Mouse (Mus musculus) lung, postnatal 25 days (tissue): ENCODE results near the gene Odf2.
A peak's percentile ranks its signal among the peaks of the same experiment; 100 is the strongest.
"Not testable (repeated sequence)": the region's sequence is repeated elsewhere in the genome, so short reads cannot be mapped to it uniquely, and the experiment has no call there.

Experiments used
- DNase-seq: peaks from one replicate; pipeline ENCODE4 v3.0.0; 2022; ENCODE audit warnings: low spot score

Gene Odf2

GRCm38 (mm10) chr2:29869646-29870451, 19.2 kb upstream of the Odf2 start:
- peak; percentile 30 for DNase-seq

- no peak for DNase-seq
These were observed 16.3 kb upstream of the Odf2 start for GRCm38 (mm10) chr2:29872581-29873295.

- DNase-seq, result no peak
These were observed 15.2 kb upstream of the Odf2 start for GRCm38 (mm10) chr2:29873801-29874200.

DNA sequence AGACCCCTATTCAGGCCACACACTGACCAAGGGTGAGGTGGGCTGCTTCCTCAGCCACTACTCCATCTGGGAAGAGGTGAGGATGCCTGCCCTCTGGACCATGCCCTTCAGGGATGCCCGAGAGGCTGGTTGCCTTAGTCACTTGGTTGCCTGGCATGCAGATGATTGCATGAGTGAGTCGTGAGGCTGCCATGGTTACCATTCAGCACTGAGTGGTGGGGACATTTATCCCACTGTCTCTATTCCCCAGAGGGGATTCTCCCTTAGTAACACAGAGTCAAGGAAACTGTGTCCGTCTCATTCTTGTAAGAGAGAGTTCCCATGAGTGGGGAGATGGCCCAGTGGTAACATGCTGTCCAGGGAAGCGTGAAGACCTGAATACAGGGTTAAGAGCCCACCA, 11.0 kb upstream of the Odf2 start:
- no peak for DNase-seq

DNA sequence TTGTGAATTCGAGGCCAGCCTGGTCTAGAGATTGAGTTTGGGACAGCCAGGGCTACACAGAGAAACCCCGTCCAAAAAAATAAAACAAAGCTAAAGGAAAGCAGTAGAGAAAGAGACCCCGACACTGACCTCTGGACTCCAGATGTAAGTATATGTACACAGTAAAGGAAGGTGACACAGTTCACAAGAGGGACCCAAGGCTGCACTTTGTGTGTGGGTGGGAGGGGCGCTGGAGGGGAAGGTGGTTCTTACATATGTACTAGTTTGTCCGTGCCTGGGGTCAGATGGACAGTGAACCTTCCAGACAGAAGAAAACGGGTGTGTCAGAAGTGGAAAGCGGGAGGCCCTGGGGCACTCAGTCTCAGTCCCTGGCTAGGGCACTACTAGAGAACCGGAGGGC, 9.8 kb upstream of the Odf2 start:
- DNase-seq, result no peak

GRCm38 (mm10) chr2:29879964-29880830, 8.8 kb upstream of the Odf2 start:
- DNase-seq, result no peak

DNA sequence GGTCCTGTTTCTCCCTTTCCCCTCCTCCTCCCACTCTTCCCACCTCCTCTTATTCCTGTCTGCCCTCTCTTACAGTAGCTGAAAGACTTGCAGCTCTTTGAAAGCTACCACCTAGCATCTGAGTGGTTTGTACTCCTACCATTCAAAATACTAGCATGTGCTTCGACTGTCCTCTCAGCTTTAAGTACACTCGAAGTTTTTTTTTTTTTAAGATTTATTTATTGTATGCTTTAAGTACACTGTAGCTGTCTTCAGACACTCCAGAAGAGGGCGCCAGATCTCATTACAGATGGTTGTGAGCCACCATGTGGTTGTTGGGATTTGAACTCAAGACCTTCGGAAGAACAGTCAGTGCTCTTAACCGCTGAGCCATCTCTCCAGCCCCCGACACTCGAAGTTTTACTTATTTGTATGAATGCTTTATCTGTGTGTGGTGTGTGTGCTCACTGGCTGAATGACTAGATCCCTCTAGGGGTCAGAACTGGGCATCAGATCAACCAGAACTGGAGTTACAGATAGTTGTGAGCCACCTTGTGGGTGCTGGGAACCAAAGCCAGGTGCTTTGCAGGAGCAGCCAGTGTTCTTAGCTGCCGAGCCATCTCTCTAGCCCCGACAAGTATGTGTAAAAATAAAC, 2.2 kb upstream of the Odf2 start:
- not testable (repeated sequence) for DNase-seq

DNA sequence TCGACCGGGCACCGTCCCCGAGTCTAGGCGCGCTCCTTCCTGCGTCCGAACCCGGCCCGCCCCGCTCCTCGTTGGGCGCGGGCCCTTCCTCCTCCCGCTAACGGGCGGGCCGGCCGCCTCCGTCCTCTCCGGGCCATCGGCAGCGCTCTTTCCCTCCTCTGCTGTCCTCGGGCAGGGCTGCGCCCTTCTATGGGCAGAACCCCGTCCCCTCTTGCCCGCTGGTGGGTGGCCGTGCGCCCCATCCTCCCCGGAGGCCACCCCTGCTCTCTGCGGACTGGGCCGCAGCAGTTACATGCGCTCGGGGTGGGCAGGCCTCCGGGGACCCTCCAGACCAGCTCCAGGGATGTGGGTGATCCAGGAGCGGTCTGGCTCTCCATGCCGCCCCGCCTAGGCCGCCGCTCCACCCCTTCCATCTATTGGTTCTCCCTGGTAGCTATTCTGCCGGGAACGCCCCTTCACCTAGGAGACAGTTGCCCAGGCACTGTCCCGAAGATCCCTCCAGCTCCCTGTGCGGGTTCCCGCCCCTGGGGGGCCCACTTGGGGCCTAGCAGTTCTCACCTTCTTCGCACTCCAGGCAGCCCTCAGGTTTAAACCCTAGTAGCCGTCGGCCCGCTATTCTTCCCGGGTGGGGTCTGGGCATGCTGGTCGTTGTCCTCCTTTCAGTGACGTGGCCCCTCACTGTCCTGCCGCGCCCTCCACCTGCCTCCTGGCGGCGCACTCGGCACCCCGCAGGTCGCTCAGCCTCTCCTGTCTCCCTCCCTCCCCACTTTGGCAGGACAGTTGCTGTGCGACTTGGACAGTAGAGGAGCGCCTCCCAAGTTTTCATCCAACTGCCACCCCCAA, 1.2 kb downstream of the Odf2 start:
- DNase-seq, result peak; percentile 83

- no peak for DNase-seq
These were observed 2.8 kb downstream of the Odf2 start for GRCm38 (mm10) chr2:29891773-29892172.

DNA sequence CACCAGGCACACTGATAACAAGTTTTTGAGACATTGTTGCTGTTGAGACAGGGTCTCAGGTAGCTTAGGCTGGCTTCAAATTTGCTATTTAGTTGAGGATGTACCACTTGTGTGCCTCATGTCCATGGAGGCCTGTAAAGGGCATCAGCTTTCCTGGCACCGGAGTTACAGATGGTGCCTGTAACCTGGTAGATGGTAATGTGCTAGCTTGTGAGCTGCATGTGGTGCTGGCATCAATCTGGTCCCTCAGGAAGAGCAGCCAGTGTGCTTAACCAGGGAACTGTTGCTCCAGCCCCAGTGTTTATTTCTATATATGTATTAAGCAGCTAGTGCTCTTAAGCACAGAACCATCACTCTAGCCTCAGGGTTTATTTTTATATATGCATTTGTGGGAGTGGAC, 7.0 kb downstream of the Odf2 start:
- no peak for DNase-seq

DNA sequence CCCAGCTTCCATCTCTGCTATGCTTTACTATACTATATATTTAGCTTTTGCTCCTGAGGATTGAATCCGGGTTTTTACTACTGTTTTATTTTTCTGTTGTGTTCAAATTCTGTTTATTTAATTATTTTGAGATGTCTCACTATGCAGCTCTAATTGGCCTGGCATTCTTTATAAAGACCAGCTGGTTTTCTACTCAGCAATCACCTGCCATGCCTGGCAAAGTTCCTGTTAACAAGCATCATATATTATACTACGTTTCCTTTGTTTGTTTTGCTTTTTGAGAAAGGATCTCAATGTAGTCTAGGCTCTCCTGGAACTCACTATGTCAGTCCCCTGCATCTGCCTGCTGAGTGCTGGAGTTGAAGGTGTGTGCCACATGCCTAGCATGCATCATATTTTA, 8.3 kb downstream of the Odf2 start:
- DNase-seq, result no peak

- no peak for DNase-seq
These were observed 9.1 kb downstream of the Odf2 start for GRCm38 (mm10) chr2:29898081-29898480.

DNA sequence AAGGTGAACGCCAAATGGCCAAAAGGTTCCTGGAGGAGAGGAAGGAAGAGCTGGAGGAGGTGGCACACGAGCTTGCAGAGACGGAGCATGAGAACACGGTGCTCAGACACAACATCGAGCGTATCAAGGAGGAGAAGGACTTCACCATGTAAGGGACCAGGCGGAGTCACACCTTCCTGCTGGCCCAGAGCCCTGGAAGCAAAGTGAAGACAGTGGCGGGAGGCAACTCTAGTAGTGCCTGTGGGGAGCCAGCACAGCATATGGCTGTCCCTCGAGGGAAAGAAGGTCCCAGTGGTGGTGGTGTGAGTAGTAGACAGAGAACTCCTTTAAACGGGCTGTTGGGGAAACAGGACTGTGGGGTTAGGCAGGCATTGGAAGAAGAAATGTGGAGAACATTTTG, 13.2 kb downstream of the Odf2 start:
- no peak for DNase-seq

DNA sequence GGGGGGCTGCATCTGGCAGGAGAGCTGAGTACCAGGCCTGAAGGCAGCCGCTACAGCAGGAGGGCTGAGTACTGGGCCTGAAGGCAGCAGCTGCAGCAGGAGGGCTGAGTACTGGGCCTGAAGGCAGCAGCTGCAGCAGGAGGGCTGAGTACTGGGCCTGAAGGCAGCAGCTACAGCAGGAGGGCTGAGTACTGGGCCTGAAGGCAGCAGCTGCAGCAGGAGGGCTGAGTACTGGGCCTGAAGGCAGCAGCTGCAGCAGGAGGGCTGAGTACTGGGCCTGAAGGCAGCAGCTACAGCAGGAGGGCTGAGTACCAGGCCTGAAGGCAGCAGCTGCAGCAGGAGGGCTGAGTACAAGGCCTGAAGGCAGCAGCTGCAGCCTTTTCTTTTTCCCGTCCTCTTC, 19.1 kb downstream of the Odf2 start:
- DNase-seq, result not testable (repeated sequence)

DNA sequence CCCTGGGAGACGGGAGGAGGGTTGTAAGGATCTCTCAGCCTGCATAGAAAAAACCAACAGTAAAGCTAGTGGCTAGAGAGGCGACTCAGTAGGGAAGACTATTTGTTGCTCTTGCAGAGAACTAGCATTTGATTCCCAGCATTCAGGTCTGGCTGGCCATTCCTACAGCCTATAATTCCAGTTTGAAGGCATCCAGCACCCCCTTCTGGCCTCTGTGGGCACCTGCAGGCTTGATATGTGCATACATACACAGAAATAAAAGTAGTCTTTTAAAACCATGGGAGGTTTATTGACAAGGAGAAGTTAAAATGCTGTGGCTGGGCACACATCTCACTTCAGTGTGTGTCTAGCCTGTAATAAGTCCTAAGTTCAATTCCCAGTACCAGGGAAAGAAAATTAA, 21.0 kb downstream of the Odf2 start:
- no peak for DNase-seq

DNA sequence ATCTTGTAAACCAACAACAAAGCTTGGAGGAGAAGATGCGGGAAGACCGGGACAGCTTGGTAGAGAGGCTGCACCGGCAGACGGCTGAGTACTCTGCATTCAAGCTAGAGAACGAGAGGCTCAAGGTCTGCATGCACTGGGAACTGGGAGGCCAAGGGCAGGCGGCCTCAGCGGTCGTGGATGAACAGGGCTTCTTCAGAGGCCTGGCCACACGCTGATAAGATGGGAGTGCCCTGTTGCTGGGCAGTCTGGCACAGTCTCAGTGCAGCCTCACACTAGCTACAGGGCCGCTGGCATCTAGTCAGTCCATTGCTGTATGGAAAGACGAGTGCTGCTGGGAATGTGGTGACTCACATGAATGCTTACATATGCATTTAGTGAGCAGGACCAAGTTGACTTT, 28.6 kb downstream of the Odf2 start:
- DNase-seq, result no peak

GRCm38 (mm10) chr2:29922011-29922410, 33.0 kb downstream of the Odf2 start:
- DNase-seq, result peak; percentile 50

- no peak for DNase-seq
These were observed 37.5 kb downstream of the Odf2 start for GRCm38 (mm10) chr2:29926542-29926941.

GRCm38 (mm10) chr2:29930506-29930905, 41.5 kb downstream of the Odf2 start:
- no peak for DNase-seq

DNA sequence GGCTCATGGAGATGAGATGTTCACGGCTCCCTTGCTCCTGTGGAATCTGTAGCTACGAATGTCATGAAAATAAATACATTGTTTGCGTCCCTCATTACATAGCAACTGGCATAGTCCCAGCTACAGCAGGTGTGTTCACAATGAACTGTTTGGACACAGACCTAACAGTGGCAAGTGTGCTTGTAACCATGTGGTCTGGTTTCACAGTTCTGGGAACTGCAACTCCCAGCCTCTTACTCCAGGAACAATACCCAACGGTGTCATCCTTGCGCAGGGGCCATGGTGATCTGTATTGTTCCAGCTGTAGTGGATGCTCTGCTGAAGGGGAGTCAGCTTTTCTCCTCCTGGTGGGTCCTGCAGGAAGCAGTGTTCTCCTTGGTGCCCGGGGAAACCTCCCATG, 42.2 kb downstream of the Odf2 start:
- no peak for DNase-seq

- peak; percentile 96 for DNase-seq
These were observed 46.0 kb downstream of the Odf2 start, which contains the start of gene Gle1 for GRCm38 (mm10) chr2:29934906-29935599. Gene Gle1 (plus strand): TSS chr2:29935426.
